Mouse (Mus musculus) pancreas, adult 10 weeks (tissue): ENCODE data around the gene Fkbp11. TPM values are rescaled to one million over a fixed set of nuclear protein-coding genes. Genes with fewer than 3 reads are reported as not detected.

Experiments
- polyA plus RNA-seq: library from polyadenylated mRNA; stranded (reverse); fragments of 350-450 nt; fragmentation: Illumina TruSeq; extraction: RNeasy Lipid Tissue Mini Kit (QIAGEN cat#74804); gene quantifications from one replicate; pipeline ENCODE4 v1.2.3, GENCODE M21; 2015; ENCODE audit warnings: low read depth, low replicate concordance; ENCODE audit not compliant: insufficient read depth

The Fkbp11 gene
- 174 TPM for polyA plus RNA-seq

DNA sequence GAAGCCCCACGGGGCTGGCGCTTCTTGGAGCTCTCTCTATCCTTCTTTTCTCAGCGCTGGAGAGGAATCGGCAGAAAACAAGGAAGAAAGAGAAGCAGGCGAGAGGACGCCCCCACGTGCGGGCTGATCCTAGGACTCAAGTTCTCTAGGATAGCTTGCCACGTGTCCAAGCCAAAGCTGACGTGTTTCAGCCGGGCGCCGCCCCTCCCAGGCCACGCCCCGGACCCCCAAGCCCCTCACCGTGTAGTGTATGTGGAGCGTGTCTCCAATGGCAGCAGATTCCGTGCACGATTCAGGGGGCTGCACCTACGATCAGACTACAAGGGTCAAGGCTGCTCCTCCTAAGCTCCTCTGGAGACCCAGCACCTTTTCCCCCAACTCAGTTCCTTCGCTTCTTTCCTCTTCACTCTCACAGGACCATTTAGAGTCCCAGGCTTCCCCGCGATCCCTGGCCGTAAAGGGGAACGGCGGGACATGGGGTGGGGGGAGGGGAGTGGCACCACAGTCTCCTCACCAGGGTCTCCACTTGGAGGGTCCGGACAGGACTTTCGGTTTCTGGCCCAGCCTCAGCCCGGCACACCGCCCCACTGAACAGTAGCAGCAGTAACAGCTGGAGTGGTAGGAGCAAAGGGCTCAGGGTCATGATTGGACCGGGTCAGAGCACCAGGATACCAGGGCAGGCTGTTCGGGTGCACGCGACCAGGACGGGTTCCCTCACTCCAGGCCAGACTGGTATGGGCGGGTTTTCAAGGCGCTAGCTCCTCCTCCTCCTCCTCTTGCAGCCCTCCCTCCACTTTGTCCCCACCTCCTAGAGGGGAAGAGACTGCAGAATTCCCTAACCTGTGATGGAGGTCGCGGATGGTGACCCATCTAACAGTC, at the start of gene Fkbp11:
Fkbp11 (minus strand) TSS at position 756 of the 879 bp plus-strand sequence.

DNA sequence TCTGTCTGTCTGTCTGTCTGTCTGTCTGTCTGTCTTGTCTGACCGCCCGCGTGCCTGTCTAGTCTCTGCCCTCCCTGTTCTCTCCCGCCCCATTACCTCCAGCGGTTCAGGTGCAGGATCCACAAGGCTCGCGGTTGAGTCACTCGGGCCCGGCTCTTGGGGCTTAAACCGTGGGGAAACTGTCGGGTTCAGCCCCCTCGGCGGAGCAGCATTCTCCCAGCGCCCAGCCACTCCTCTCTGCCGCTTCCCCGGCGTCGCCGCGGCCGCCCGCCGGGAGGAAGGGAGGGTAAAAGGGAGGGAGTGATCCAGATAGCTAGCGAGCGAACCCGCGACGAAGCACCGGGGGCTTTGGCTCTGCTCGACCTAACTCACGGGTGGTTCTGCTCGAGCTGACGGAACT, 49.8 kb upstream of the Fkbp11 start, which contains the start of gene Wnt10b:
Wnt10b (minus strand) TSS at position 389 of the 400 bp plus-strand sequence.

DNA sequence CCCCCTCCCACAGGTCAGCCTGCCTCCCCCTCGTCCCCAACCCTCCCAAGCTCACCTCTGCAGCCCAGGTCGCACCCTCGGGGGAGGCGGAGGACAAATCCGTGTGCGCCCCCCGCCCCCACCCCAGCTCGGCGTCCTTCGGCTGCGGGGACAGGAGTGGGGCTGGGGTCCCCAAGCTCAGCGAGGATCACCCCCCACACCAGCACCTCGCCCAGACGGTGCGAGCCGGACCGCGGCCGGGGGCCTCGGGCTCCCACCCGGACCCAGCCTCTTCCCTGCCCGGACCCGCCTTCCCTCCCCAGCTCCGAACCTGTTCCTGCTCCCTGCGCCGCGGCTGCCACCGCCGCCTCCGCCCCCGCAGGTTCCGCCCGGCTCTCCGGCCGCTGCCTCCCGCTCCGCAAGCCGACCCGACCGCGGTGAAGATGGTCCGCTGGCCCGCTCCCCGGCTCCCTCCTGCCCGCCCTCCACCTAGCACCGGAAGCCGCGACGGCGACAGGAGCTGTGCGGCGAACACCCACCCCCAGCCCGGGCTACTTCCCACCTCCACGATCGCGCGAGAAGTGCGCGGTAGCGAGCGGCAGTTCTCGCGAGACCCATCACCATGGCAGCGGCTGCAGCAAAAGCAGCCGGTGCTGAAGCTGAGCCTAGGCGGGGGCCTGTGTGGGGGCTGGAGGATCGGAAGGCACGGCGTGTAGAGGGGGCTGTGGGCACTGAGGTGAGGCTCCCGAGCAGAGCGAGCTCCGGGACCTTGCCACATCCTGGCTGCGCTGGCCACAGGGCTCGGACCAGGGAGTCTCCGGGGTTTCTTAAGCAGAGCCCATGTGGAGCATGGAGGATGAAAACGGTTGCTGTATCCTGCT, 34.9 kb upstream of the Fkbp11 start, which contains the start of gene Arf3:
Arf3 (minus strand) TSS at position 545 of the 860 bp plus-strand sequence.

DNA sequence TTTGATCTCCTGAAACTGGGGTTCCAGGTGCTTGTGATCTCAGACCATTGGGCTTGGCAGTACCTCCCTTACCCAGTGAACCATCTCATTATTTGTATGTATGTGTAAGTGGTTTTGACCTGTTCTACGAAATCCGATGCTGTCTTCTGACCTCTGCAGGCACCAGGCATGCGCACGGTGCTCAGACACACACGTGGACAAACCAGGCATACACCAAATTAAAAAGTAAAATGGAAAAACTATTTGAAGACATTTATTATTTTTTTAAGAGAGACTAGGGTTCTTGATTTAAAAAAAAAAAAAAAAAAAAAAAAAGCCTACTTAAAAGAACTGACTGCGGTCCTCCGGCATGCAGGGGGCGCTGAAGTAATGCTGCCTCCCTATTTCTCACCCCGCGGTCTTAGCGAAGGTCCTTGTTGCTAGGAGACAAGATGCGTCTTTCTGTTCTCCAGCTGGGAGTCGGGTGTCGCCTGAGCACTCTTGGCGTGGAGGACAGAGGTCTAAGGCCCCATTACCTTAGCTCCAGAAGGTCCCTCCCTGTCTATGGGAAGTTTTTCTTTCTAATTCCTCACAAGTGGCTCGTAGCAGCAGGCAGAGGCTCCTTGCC, 20.1 kb downstream of the Fkbp11 start, which contains the start of gene Ccdc65:
Ccdc65 (plus strand) TSS at position 442 of the 607 bp plus-strand sequence.

DNA sequence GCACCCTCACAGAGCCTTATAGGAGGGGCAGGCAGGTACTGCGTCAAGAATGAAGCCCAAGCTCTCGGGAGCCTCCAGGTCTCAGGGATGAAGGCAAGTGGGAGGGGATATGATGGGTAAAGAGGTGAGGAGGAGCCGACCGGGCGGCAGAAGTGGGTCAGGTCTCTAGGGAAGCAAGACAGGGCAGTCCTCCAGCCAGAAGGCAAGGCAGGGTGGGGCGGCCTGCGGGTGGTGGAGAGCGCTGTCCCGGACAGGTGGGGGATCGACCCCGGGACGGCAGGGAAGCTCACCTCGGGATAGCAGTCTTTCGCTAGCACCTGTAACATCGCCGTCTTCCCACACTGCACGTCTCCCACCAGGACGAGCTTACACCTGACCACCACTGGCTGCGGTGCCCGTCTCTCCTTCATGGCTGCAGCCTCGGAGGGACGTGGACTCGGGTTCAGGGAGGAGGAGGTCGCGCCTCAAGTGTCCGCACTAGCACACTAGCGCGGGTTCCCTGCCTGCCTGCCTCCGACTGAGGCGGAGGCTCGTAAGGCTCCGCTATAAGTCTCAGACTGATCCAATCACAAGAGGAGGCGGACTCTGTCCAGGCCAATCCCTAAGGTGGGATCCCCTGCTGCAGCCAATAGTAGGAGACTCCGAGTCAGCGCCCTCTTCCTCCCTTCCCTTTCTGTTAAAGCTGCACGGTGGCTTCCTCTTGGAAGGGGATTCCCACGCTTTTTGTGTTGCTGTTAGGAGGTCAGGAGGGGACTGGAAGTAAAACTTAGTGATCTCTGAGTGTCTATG, 50.9 kb downstream of the Fkbp11 start, which contains the start of gene Rnd1:
Rnd1 (minus strand) TSS at position 522 of the 789 bp plus-strand sequence.

Other genes with a start within 250 kb of the Fkbp11 start
- gene Lalba, start 245.5 kb downstream of the Fkbp11 start, polyA plus RNA-seq: not detected
- not detected for gene Olfr279, start 235.8 kb downstream of the Fkbp11 start, polyA plus RNA-seq
- 13.7 TPM for gene Kansl2, start 193.9 kb downstream of the Fkbp11 start, polyA plus RNA-seq
- gene Ccnt1, start 157.3 kb downstream of the Fkbp11 start, polyA plus RNA-seq: 10.4 TPM
- gene 4930415O20Rik, start 157.2 kb downstream of the Fkbp11 start, polyA plus RNA-seq: 4.3 TPM
- gene Adcy6, start 118.1 kb downstream of the Fkbp11 start, polyA plus RNA-seq: 28.0 TPM
- 5.0 TPM for gene Cacnb3, start 97.4 kb downstream of the Fkbp11 start, polyA plus RNA-seq
- gene Ddx23, start 65.3 kb downstream of the Fkbp11 start, polyA plus RNA-seq: 15.6 TPM
- 1.2 TPM for gene Rnd1, start 50.7 kb downstream of the Fkbp11 start, polyA plus RNA-seq
- gene Ccdc65, start 20.0 kb downstream of the Fkbp11 start, polyA plus RNA-seq: not detected
- 12.4 TPM for gene Arf3, start 35.0 kb upstream of the Fkbp11 start, polyA plus RNA-seq
- gene Wnt10b, start 50.0 kb upstream of the Fkbp11 start, polyA plus RNA-seq: 0.39 TPM
- not detected for gene Wnt1, start 61.7 kb upstream of the Fkbp11 start, polyA plus RNA-seq
- gene Ddn, start 81.3 kb upstream of the Fkbp11 start, polyA plus RNA-seq: not detected
- gene Prkag1, start 103.3 kb upstream of the Fkbp11 start, polyA plus RNA-seq: 11.2 TPM
- gene Kmt2d, start 143.0 kb upstream of the Fkbp11 start, polyA plus RNA-seq: 12.0 TPM
- 0.92 TPM for gene Rhebl1, start 166.3 kb upstream of the Fkbp11 start, polyA plus RNA-seq
- 0.87 TPM for gene Dhh, start 170.3 kb upstream of the Fkbp11 start, polyA plus RNA-seq
- 9.3 TPM for gene Lmbr1l, start 190.0 kb upstream of the Fkbp11 start, polyA plus RNA-seq
- 83.4 TPM for gene Tuba1b, start 206.4 kb upstream of the Fkbp11 start, polyA plus RNA-seq
- gene Gm49450, start 225.4 kb upstream of the Fkbp11 start, polyA plus RNA-seq: not detected
- 66.0 TPM for gene Tuba1a, start 225.5 kb upstream of the Fkbp11 start, polyA plus RNA-seq